Mouse (Mus musculus): ENCODE measurements at regions not wholly inside any gene's neighbourhood (a gene's known extent, or its start where the extent isn't known, plus 50 kb on each side); places are given as distances from the start of the nearest gene placed in this dataset.

DNA sequence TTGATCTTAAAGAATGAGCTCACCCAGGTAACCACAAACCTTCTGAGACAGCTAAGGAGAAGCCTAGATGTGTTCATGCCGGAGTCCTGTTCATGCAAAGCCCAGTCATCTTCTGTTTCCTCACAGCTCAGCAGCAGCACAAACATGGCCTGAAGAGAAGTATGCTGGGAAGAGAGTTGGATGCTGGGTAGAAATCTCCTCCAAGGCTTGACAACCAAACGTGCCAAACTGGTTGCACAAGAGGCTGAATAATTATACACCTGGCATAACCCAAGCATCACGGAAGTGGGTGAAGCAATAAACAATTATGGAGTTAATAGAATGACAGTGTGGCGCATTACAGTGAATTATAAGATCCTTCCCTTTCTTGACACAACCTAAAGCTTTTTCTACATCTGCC lies 404.0 kb upstream of the Acvr2a start:
- TF ChIP-seq CTCF (IDR thresholded peaks at IDR 0.05; ENCODE audit: extremely low read depth, insufficient read depth, low read length) (no peak), POLR2A (IDR thresholded peaks at IDR 0.05; ENCODE audit: extremely low read depth, insufficient read depth, low read length) (no peak)

All from cortical plate, adult 2 months (tissue).